Mouse (Mus musculus) cortical plate, adult 2 months (tissue): Measurements from ENCODE around the gene Spa17.

Experiments
- CTCF ChIP-seq: fragments of 200-500 bp; IDR thresholded peaks from 2 replicates; pipeline ENCODE4 v1.5.1; 2011; ENCODE audit warnings: mild to moderate bottlenecking, control low read depth, low read length; ENCODE audit not compliant: insufficient read depth; ENCODE audit errors: extremely low read depth
- POLR2A ChIP-seq: fragments of 200-500 bp; IDR thresholded peaks from 2 replicates; pipeline ENCODE4 v1.6.1; 2011; ENCODE audit warnings: mild to moderate bottlenecking, low read length, control low read depth; ENCODE audit not compliant: insufficient read depth; ENCODE audit errors: extremely low read depth

- TF ChIP-seq CTCF (no peak), POLR2A (no peak)
Observed at GRCm38 (mm10) chr9:37646246-37646645, 32.7 kb upstream of the Spa17 start.
